Mouse (Mus musculus) liver, embryonic 14.5 days (tissue): Measurements from ENCODE around the gene Slc22a15.

ENCODE experiments used
- CTCF ChIP-seq: IDR thresholded peaks from 2 replicates; pipeline ENCODE4 v1.5.1; 2016; ENCODE audit warnings: antibody characterized with exemption, low read depth, control low read depth
- EP300 ChIP-seq: IDR thresholded peaks from 2 replicates; pipeline ENCODE4 v1.6.1; 2016; ENCODE audit warnings: antibody characterized with exemption, low read depth

GRCm38 (mm10) chr3:101836532-101836931, 87.7 kb downstream of the Slc22a15 start:
- TF ChIP-seq CTCF (no peak), EP300 (no peak)
